Mouse (Mus musculus) heart, postnatal 10 days (tissue): ENCODE data around the gene Cartpt. TPM values are rescaled to one million over a fixed set of nuclear protein-coding genes. Genes with fewer than 3 reads are reported as not detected.
"Not testable (repeated sequence)": the region's sequence is repeated elsewhere in the genome, so short reads cannot be mapped to it uniquely, and the experiment has no call there.

ENCODE experiments used
- DNase-seq, 2 experiments: peaks; one replicate each; pipeline ENCODE4 v3.0.0; 2021
- intact Hi-C: fragments of 180-260 bp; cut with DNase I; formaldehyde crosslinking; loops from one replicate; pipeline ENCODE4 v1.15.1; 2025
- total RNA-seq, 2 experiments: library from RNA; stranded (reverse); gene quantifications; 2 replicates each; pipeline ENCODE4 v1.2.3; 2021

The Cartpt gene
- total RNA-seq: under 1 TPM in 1 of 2 experiments, not detected in 1; 0.29 TPM

DNA sequence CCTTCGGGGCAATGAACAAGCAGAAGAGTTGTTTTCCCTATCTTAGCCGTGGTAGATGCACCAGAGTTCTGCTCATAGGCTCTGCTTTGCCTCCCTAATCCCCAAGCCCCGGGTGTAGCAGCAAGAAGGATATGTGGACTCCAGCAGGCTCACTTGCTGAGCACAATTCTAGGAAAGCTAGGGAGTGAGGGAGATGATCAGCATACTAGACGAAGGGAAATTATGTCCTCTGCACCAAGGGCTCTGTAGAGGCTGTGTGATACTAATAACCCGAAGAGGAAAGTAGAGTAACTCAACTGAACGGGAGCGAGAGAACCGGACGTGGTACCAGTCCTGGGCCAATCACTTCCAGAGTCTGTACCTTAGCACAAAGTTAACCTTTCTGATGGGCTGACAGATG, at the start of gene Cartpt:
Gene Cartpt (minus strand): TSS at position 127 of the 400 bp plus-strand sequence.
- DNase-seq: no peak
- intact Hi-C loops: no loop called here

DNA sequence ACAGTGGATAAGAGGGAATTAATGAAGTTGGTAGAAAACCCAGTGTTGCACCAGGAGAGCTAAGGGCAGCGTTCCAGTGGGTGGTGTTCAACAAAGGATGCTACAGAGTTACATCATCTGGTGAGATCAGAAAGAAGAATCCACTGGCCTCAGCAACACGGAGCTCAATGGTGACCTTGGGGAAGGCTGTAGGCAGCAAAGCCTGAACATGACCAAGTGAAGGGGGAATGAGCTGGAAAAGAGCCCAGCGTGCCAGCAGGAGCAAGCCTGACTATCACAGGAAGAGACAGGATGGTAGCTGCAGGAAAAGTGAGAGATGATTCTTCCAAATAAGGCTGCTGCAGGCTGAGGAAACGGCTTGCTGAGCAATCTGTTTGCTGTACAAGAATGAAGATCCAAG, 46.5 kb upstream of the Cartpt start:
- intact Hi-C loops: no loop called here
- peak in 1 of 2 experiments; percentile 3 for DNase-seq

DNA sequence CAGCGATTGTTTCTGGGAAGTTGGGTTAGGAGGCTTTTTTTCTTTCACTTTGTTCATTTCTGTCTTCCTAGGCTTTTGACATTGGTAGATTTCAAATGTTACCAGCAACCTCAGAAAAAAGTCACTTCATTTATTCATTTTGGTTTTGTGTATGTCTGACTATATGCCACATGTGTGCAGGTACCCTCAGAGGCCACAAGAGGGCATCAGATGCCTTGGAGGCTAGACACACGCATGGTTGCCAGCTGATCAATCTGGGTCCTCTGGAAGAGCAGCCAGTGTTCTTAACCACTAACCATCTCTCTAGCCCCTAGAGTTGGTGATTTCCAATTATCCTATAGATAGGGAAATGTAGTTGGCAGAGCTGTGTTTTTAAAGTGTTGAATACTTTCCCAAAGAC, 42.6 kb upstream of the Cartpt start:
- intact Hi-C loops: no loop called here
- no peak for DNase-seq

DNA sequence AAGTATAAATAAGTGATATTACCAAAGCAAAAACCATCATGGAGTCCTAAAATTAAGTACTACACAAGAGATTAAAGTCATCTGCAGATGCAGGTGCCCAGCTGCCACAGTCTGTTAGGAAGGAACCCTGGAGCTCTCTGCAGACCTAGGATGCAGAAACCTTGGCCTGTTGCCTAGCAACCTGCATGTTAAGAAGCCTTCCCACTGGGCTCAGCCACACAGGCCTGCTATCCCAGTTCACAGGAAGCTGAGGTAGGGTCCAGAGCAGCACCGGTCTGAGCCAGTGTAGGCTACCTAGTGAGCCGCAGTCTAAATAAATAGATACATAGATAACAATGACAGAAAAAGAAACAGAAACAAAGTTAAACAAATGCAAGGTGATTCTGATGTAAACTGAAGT, 39.7 kb upstream of the Cartpt start:
- no peak for DNase-seq

DNA sequence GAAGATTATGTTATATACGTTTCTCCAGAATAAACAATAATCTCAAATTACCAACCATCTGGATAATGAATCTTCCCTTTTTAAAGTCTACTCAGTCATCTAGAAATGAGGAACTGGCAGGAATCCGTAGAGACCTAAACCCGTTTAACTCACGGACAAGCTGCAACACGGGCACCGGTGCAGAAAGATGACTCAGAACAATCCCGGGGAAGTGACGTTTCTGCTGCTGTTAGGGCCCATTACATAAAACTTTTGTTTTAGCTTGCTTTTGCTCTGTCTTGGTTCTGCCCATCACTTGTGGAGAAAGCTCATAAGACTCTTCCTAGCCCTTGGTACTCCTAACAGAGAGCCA, 38.4 kb upstream of the Cartpt start:
- no peak for DNase-seq
- intact Hi-C loops: no loop called here

More for the DNA sequence above, 39.7 kb upstream of the Cartpt start:
- intact Hi-C loops: no loop called here

DNA sequence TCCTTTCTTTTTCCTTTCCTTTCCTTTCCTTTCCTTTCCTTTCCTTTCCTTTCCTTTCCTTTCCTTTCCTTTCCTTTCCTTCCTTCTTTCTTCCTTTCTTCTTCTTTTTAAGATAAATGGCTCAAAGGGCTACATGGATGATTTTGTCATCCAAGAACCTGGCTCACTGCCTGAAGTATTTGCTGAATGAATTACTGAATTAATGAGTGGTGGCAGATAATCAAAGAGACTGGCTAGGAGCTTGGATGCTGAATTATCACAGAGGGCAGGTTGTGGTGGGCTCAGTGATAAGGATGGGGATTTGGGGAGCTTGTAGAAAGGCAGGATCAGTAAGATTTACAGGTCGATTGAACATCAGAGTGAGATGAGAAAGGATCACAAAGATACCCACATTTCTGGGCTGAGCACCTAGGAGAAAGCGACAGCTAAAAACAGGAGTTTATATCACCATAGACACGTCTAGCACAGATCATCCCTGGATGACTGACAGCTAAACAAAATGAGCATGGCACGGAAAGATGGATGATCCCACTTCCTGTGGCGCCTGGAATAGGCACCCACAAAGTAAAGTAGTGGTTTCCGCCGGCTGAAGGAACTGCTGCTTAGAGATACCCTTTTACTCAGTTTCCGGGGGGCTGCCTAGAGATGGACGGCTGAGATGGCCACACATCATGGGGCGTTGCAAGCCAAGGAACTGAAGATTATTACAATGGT, 37.9 kb upstream of the Cartpt start:
- intact Hi-C loops: no loop called here
- no peak for DNase-seq

DNA sequence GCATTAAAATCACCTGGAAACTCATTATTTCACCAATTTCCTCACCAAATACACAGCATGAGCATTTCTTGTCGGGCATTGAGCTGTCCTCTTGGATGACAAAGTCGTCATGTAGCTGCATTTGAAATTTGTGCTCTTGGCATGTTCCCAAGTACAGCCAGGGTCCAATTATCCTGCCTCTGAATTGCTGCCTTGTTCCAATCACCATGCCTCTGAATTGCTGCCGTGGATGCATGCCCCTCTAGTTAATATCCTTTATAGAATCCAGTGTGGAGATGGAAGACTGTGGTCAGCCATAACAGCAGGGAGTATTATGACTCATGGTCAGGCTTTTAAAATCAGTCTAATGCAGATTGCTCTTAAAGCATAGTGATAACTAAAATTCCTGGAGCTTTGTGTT, 36.9 kb upstream of the Cartpt start:
- no peak for DNase-seq
- intact Hi-C loops: no loop called here

DNA sequence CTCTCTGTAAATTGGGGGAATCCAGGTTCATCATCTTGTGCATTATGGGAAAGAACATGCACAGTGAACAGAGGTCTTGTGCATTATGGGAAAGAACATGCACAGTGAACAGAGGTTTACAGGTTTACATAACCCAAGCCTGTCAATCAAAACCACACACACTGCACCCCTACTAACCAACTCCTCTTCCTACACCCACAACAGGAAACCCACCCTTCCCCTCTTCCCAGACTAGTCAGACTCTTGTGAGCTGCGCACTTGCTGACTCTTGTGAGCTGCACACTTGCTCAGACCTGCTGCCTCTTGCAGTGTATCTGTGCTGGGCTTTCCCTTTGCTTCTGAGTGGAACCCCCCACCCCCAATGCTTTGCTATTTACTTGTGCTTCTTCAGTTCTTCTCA, 31.5 kb upstream of the Cartpt start:
- DNase-seq: no peak
- intact Hi-C loops: no loop called here

DNA sequence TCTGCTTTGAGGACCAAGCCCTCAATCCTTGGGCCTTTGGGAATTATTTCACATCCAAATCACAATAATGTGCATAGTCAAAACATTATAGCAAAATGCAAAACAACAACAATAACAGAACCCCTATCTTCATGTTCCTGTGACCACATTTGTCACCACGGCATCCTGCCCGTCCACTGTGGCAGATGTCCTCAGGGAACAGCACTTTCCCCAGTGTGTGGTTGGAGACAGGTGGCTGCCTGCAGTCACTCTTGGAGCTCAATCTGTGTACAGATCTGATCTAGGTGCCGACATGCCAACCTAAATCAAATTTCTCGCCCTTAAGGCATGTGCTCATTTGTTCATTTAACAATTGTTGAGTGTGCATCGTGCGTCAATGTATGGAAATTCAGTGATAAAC, 30.6 kb upstream of the Cartpt start:
- no peak for DNase-seq
- intact Hi-C loops: no loop called here

DNA sequence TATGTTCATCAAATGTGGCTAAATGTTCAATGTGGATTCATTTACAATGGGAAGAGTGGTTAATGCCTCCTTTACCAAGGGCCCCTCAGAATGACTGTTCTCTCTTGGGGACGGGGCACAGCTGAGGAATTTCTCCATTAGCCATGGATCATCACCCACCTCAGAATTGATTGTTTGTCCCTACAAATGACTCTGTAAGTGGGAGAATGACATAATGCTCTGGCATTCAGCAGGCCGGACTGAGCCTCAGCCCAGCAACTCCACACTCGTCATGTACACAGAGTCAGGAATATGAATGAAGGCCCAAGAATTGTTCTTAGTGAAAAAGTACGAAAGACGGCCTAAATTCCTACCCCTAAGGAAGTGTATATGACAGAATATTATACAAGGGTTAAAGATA, 25.4 kb upstream of the Cartpt start:
- intact Hi-C loops: no loop called here
- no peak for DNase-seq

DNA sequence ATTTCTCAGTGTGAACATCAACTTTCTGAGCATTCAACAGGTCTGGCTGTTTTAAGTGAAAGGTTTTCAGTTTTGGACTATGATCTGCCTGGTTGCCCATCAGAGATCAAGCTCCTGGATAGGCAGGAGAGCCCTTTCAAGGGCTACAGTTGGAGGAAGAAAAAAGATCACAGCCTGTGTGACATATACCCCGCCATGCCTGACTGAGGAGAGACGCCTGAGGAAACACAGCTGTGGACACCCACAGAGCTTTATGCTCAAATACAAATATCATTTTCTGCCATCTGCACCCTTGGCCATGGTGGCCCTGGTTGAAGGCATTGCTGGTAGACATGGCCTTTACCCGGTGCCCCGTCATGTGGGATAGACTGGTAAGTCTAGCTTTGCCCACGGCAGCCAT, 14.7 kb upstream of the Cartpt start:
- intact Hi-C loops: no loop called here
- DNase-seq: no peak

DNA sequence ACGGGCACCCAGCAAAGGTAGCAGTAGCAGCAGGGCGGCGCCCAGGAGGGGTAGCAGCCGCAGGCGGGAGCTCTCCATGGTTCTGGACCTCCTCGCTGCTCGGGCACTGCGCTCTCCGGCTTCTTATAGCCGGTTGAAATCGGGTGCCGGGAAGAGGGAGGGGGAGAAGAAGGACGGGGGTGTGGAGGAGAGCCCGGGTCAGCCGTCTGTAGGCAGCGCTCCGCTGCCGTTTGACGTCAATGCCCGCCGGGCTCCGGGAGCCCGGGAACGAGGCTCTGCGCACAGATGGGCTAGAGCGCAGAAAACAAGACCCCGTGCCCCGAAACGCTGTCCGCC, 366 bp downstream of the Cartpt start:
- intact Hi-C loops: no loop called here
- DNase-seq: peak; percentile 57 to 75

DNA sequence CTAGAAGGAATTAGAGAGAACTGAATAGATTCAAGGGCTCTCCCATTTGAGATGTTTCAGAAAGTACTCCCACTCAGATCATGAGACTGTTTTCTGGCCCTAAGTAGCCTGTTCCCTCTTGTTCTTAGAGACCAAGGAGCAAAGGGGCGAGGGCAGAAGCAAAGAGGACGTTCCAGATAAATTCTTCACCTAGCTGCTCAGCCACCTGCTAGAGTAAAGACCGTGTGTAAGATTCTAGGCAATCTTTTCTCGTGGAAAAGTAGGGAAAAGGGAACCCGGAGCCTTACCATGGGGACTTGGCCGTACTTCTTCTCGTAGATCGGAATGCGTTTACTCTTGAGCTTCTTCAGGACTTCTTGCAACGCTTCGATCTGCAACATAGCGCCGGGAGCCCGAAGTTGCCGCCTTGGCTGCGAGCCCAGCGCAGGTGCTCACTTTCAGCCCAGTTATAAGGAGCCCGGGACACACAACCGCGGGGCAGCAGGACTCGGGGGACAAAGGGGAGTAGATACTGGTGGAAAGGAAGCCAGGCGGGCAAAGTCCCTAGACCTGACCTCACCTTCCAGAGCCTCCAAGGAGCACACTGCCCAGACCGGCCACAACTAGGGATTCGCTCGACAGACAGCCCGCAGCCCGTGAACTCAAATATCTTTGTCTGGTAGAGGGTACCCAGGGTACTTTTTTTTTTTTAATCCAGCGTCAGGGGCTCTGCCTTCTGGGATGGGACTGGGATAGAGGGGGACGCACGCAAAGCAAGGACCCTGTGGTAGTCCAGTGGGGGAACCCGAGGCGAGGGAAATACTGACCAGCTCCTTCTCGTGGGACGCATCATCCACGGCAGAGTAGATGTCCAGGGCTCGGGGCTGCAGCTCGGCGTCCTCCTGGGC, 978 bp downstream of the Cartpt start:
- no peak for DNase-seq
- intact Hi-C loops: no loop called here

DNA sequence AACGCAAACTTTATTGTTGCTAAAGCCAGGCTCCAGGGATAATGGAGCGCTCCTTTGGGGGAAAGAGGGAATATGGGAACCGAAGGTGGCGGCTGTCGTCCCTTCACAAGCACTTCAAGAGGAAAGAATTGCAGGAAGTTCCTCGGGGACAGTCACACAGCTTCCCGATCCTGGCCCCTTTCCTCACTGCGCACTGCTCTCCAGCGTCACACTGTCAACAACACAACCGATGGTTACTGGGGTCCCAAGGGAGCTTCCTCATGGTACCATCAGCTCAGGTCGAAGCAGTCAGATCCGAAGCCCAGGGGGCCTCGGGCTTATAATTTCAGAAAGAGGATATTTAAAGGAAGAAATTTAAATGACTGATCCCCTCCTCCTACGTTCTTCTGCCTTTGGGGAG, 2.1 kb downstream of the Cartpt start:
- DNase-seq: no peak
- intact Hi-C loops: no loop called here

DNA sequence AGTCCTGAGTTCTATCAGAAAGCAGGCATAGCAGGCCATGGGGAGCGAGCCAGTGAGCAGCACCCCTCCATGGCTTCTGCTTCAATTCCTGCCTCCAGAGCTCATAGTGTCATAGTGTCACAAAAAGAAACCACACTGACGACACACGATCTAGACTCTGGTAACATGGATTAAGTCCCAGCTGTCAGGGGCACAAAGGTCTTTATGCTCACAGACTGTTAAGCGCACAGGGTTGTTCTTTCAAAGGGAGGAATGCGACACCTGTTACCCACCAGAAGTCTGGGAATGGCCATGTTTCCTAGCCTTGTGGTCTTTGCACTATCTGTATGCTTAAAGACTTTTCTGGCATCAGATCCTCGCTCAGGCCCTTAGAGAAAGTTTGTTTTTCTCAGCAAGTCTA, 15.3 kb downstream of the Cartpt start:
- intact Hi-C loops: no loop called here
- DNase-seq: no peak

DNA sequence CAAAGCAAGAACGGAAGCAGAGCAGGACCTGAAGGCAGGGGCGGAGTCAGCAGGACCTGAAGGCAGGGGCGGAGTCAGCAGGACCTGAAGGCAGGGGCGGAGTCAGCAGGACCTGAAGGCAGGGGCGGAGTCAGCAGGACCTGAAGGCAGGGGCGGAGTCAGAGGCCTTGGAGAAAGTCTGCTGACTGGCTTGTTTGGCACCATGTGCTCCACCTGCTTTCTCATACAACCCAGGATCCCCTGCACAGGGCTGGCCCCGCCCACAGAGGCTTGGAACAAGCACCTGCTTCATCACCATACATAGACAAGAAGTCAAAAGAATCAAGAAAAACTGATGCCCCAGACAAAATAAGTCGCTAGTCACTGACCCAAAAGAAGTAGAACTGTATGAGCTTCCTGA, 19.1 kb downstream of the Cartpt start:
- DNase-seq, intact Hi-C loops: not testable (repeated sequence)

DNA sequence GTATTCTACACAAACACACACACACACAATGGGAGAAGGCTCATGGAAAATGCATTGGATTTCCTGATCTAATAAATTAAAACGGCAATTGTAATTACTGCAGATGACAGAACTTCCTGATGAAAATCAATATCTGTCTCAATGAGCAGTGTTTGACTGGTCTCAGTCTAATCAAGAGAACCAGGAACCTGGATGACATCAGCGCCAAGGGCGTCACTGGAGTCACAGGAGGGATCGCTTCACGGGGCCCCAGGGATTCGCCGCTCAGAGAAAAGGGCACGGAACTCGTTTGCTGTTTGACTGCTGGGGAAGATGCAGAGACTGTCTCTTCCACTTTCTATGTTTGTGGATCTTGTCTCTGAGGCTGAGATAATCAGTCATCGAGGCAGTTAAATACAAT, 21.2 kb downstream of the Cartpt start:
- no peak for DNase-seq
- intact Hi-C loops: no loop called here

DNA sequence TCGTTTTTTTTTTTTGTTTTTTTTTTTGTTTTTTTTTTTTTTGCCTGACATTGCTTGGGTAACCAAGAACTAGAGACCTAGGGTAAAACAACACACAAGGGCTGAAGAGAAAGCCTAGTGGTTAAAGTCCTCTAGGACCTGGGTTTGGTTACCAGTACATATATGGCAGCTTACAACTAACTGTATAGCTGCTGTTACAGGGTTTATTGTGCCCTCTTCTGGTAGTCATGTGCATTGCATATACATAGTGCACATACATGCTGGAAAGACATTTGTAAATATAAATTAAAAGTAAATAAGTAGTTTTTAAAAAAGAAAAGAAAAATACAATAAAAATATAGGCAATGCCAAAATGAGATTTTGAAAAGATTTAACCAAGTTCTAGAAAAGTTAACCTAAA, 28.8 kb downstream of the Cartpt start:
- DNase-seq: no peak
- intact Hi-C loops: no loop called here

DNA sequence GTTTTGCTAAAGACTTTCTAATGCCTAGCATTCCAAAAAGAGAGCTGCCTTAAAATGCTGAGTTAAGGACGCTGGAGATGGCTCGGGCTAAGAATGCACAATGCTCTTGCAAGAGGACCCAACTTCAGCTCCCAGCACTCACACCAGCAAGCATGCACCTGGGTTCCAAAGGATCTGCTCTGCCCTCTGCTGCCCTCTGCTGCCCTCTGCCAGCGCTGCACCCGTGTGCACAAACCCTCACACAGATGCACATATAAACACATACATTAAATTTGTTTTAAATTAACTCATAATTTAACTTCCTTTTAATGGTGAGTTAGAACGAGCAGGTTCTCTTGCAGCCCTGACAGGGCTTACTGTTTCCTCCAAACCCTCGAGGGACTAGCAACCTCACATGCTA, 32.5 kb downstream of the Cartpt start:
- intact Hi-C loops: no loop called here
- no peak for DNase-seq

DNA sequence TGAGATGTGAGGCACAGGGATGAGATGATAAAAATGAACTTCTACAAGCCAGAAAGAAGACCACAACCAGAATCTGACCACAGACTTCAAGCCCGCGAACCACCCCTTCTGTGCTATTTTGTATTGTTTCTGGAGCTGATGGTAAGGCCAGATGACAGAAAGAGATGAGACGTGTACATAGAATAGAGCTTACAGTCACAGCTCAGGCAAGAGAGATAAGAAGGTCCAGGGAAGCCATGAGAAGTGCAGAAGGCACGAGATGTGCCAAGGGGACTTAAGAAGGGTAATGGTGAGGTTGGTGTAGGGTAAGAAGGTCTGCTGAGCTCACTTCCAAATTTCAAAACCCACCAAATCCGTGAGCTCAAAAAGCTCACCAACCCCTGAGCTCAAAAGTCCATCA, 36.6 kb downstream of the Cartpt start:
- no peak for DNase-seq
- intact Hi-C loops: loop anchor here (5.0 kb wide), 1 partner anchor 138 kb away; no protein-coding TSS in a partner anchor

DNA sequence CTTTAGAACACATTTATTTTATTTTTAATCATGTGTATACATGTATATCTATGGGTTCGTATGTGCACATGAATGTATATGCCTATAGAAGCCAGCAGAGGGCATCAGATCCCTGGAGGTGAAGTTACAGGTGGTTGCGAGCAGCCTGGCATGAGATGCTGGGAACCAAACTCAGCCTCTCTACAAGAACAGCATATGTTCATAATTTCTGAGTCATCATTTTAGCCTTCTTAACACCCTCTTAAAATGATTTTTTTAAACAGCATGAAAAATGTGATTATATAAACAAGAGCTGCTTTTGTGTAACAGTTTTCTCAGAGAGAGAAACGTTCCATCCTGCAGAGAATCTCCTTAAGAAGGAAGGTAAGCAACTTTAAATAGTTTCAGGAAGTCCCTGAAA, 40.2 kb downstream of the Cartpt start:
- no peak for DNase-seq
- intact Hi-C loops: loop anchor here (5.0 kb wide), 1 partner anchor 142 kb away; no protein-coding TSS in a partner anchor

DNA sequence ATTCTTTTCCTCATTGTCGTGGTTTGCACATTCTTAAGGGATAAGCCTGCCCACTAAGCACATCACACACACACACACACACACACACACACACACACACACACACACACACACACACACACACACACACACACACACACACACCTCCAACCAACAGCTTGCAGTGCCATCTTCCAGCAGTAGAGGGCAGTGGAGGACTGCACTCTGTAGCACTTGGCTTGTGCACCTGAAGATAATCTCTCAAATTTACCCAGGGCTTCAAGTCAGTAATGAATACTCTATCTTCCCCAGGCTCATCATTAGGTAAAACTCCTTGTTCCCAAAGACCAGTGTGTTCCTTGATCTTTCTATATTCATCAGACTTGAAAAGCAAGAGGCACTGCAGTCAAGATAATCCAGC, 41.8 kb downstream of the Cartpt start:
- intact Hi-C loops: no loop called here
- peak in 1 of 2 experiments; percentile 35 for DNase-seq
